Mouse (Mus musculus) heart, adult 2 months (tissue): ENCODE measurements around the gene Tshz2.

Experiments used
- CTCF ChIP-seq: fragments of 200-600 bp; IDR thresholded peaks from 2 replicates; pipeline ENCODE4 v1.8.1; 2022; ENCODE audit warnings: antibody characterized with exemption, mild to moderate bottlenecking, moderate library complexity
- EP300 ChIP-seq: fragments of 200-500 bp; IDR thresholded peaks from 2 replicates; pipeline ENCODE4 v1.6.1; 2011; ENCODE audit warnings: low read depth, low read length, control low read depth; ENCODE audit not compliant: insufficient read depth
- POLR2A ChIP-seq: fragments of 200-500 bp; IDR thresholded peaks from 2 replicates; pipeline ENCODE4 v1.6.1; 2011; ENCODE audit warnings: mild to moderate bottlenecking, low read depth, low read length, control low read depth; ENCODE audit not compliant: insufficient read depth

DNA sequence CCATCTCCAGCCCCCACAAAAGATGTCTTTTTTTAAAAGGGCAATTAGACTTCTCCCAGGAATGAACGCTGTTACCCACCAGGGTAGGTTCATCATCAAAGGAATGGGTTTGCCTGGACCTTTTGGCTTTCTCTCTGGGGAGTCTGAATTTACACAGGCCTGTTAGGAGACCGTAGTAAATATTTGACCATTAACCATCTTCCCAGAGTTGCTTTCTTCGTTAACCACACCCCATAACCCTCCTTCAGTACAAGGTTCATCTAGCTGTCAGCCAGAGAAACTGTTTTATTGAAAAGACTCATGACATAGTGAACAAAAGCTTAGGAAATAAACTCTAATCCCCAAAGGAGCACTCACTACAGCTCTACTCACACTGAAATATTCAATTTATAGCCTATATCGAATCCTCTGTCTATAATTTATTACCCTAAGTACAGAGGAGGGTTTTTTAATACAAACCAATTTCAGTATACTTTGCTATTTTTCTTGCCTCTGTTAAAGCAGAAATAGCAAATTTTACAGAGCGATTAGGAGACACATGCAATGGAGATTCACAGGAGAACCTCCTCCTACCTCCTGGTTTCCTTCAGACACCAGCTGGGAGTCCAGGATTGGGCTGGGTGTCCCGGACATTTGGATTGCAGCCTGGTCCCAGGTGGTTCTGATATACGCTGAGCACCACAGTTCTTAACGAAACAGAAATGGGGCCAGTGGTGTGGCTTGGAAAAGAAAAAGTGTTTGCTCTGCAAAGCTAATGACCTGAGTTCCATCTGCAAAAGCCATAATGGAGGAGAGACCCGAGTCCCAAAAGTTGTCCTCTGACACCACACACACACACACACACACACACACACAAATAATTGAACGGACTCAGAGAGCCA lies 459.0 kb downstream of the Tshz2 start:
- TF ChIP-seq CTCF (no peak), EP300 (no peak), POLR2A (no peak)
